Mouse (Mus musculus) megakaryocyte, embryonic 14.5 days (primary cell): ENCODE measurements around the gene Tnfsf8.

ENCODE experiments used
- FLI1 ChIP-seq: IDR thresholded peaks from 2 replicates; pipeline ENCODE4 v1.6.1; 2012; ENCODE audit warnings: low read length, inconsistent platforms, mixed read lengths
- GATA1 ChIP-seq: IDR thresholded peaks from 3 replicates; pipeline ENCODE4 v1.6.1; 2012; ENCODE audit warnings: mixed read lengths, low read length, inconsistent platforms, borderline replicate concordance

- TF ChIP-seq GATA1 (no peak), FLI1 (no peak)
Measured at GRCm38 (mm10) chr4:63862092-63862697, 1.0 kb upstream of the Tnfsf8 start.
